Mouse (Mus musculus) heart, adult 2 months (tissue): Measurements from ENCODE around the gene Pdzd2.
A peak's percentile ranks its signal among the peaks of the same experiment; 100 is the strongest.

ENCODE experiments used
- CTCF ChIP-seq: fragments of 200-600 bp; IDR thresholded peaks from 2 replicates; pipeline ENCODE4 v1.8.1; 2022; ENCODE audit warnings: antibody characterized with exemption, mild to moderate bottlenecking, moderate library complexity
- EP300 ChIP-seq: fragments of 200-500 bp; IDR thresholded peaks from 2 replicates; pipeline ENCODE4 v1.6.1; 2011; ENCODE audit warnings: low read depth, low read length, control low read depth; ENCODE audit not compliant: insufficient read depth
- POLR2A ChIP-seq: fragments of 200-500 bp; IDR thresholded peaks from 2 replicates; pipeline ENCODE4 v1.6.1; 2011; ENCODE audit warnings: mild to moderate bottlenecking, low read depth, low read length, control low read depth; ENCODE audit not compliant: insufficient read depth

DNA sequence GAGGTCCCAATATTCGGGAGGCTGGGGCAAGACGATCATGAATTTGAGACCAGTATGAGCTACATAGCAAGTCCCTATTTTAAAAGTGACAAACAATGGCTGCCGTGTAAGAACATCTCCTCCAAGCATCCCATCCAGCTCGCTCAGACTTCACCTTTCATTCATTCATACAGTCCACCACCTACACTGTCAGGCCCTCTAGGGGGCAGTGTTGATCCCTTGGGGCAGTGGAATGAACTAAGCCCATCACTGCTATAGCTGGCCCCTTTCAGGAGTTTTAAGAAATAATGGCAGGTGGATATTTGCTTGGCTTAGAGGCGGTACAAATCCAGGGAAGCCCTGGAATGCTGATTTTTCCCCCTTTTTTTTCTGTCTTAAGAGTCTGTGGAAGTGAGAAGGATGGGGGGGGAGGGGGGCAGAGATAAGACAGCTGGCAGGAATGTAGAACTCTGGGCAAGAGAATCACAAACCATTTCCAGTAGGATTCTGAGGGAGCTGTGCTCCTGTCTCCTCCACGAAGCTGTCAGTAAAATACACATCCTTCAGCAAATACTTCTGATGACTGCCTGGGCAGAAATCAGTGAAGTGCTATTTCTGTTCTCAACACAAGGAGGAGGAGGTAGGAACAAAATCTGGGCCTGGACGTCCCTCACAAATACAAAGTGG, 49.9 kb downstream of the Pdzd2 start:
- TF ChIP-seq POLR2A (no peak), CTCF (peak; percentile 65), EP300 (no peak)
